Mouse (Mus musculus): ENCODE measurements around the gene Olfr828.

The Olfr828 gene

GRCm38 (mm10) chr9:18819426-18819825 lies at the start of gene Olfr828:
TSS of gene Olfr828 (minus strand) at chr9:18819526.
- no peak for DNase-seq (ENCODE audit: low read depth, low spot score)

GRCm38 (mm10) chr9:18854633-18855032 lies 35.3 kb upstream of the Olfr828 start, which contains the start of gene Olfr829:
TSS of gene Olfr829 (plus strand) at chr9:18854933.
- DNase-seq (ENCODE audit: low read depth, low spot score) = no peak

GRCm38 (mm10) chr9:18785316-18785715 lies 34.0 kb downstream of the Olfr828 start:
- no peak for DNase-seq (ENCODE audit: low read depth, low spot score)

GRCm38 (mm10) chr9:18779476-18779875 lies 39.9 kb downstream of the Olfr828 start:
- no peak for DNase-seq (ENCODE audit: low read depth, low spot score)

- no peak for DNase-seq (ENCODE audit: low read depth, low spot score)
Measured at GRCm38 (mm10) chr9:18778981-18779380, 40.3 kb downstream of the Olfr828 start.

Data from retina, adult 2 months (tissue).